Mouse (Mus musculus) CD4-positive helper T cell, adult 2 months (primary cell): Measurements from ENCODE around the gene Exoc3l2.
A peak's percentile ranks its signal among the peaks of the same experiment; 100 is the strongest.

Experiments used
- DNase-seq: peaks from one replicate; pipeline ENCODE4 v3.0.0-alpha.2; 2012; ENCODE audit warnings: low read depth, missing footprints, low spot score

Exoc3l2 gene

GRCm38 (mm10) chr7:19462884-19463381, at the start of gene Exoc3l2:
Gene Exoc3l2 (plus strand): TSS chr7:19463331.
- no peak for DNase-seq

GRCm38 (mm10) chr7:19413525-19413924, 49.6 kb upstream of the Exoc3l2 start:
- DNase-seq = no peak

- no peak for DNase-seq
Observed at GRCm38 (mm10) chr7:19416590-19416989, 46.5 kb upstream of the Exoc3l2 start.

- peak; percentile 62 for DNase-seq
Observed at GRCm38 (mm10) chr7:19420121-19420520, 43.0 kb upstream of the Exoc3l2 start.

GRCm38 (mm10) chr7:19420821-19421636, 42.1 kb upstream of the Exoc3l2 start:
- DNase-seq = peak; percentile 92

- DNase-seq = no peak
Observed at GRCm38 (mm10) chr7:19423083-19423482, 40.0 kb upstream of the Exoc3l2 start.

- no peak for DNase-seq
Observed at GRCm38 (mm10) chr7:19424051-19424450, 39.1 kb upstream of the Exoc3l2 start.

- no peak for DNase-seq
Observed at GRCm38 (mm10) chr7:19426349-19426748, 36.8 kb upstream of the Exoc3l2 start.

GRCm38 (mm10) chr7:19426888-19427287, 36.2 kb upstream of the Exoc3l2 start:
- no peak for DNase-seq

GRCm38 (mm10) chr7:19427999-19428650, 35.0 kb upstream of the Exoc3l2 start:
- DNase-seq = no peak

GRCm38 (mm10) chr7:19429726-19430125, 33.4 kb upstream of the Exoc3l2 start:
- no peak for DNase-seq

- no peak for DNase-seq
Observed at GRCm38 (mm10) chr7:19430402-19430801, 32.7 kb upstream of the Exoc3l2 start.

- DNase-seq = no peak
Observed at GRCm38 (mm10) chr7:19432475-19432874, 30.7 kb upstream of the Exoc3l2 start.

GRCm38 (mm10) chr7:19436276-19436675, 26.9 kb upstream of the Exoc3l2 start:
- DNase-seq = no peak

- DNase-seq = no peak
Observed at GRCm38 (mm10) chr7:19437048-19437447, 26.1 kb upstream of the Exoc3l2 start.

GRCm38 (mm10) chr7:19441448-19442091, 21.6 kb upstream of the Exoc3l2 start:
- no peak for DNase-seq

GRCm38 (mm10) chr7:19443344-19443743, 19.8 kb upstream of the Exoc3l2 start:
- DNase-seq = peak; percentile 67

GRCm38 (mm10) chr7:19444801-19445200, 18.3 kb upstream of the Exoc3l2 start:
- DNase-seq = no peak

GRCm38 (mm10) chr7:19447689-19448088, 15.4 kb upstream of the Exoc3l2 start:
- no peak for DNase-seq

GRCm38 (mm10) chr7:19449165-19449564, 14.0 kb upstream of the Exoc3l2 start:
- no peak for DNase-seq

- DNase-seq = no peak
Observed at GRCm38 (mm10) chr7:19455186-19455585, 7.9 kb upstream of the Exoc3l2 start.

GRCm38 (mm10) chr7:19455819-19456495, 7.2 kb upstream of the Exoc3l2 start:
- DNase-seq = no peak
